Mouse (Mus musculus): ENCODE data around the gene Liph.

- TF ChIP-seq CTCF (IDR thresholded peaks at IDR 0.05; ENCODE audit: low read depth) (no peak), EP300 (IDR thresholded peaks at IDR 0.05; ENCODE audit: low read depth) (no peak)
Measured at GRCm38 (mm10) chr16:21986191-21986590, 9.3 kb downstream of the Liph start.

Measured in liver, embryonic 14.5 days (tissue).